Mouse (Mus musculus) liver (tissue): ENCODE results near the gene Fignl2.

ENCODE experiments used
- DNase-seq: peaks from one replicate; pipeline ENCODE4 v3.0.0-alpha.2; 2020; ENCODE audit warnings: mixed read lengths

Fignl2 gene

GRCm38 (mm10) chr15:101007236-101007635 is 71.1 kb downstream of the Fignl2 start:
- no peak for DNase-seq

DNA sequence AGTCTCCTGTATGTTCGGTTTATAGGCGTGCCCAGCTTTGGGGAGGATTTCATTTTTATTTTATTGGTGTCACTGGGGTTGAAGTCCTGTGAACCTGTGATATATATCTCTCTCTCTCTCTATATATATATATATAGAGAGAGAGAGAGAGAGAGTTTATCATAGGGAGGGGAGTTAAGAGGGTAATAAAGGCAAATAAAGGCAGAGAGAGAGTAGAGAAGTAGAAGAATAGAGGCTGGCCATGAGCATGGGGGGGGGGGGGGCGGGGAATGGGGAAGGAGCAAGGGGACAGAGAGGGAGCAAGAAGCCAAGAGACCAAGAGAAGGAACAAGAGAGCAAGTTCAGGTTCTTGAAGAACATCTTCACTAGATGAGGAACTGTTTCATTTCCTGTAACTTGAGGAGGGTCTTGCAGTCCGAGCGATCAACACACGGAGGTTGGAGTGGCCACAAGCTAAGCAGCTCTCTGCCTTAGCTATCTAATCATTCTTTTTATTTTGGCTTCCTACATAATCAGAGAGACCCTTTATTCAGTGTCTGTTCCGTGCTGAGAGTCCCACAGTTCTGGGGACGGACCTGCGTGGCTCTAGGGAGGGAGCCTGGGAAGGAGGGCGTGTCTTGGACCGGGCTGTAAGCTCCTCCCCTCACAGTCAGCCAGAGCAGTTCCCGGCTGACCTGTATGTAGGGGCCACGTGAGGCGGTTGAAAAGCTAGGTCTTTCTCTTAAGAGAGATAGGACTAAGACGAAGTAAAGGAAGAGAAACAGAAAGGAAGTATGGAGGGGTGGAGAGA is 71.9 kb downstream of the Fignl2 start:
- peak; percentile 30 for DNase-seq

GRCm38 (mm10) chr15:101005717-101006116 is 72.7 kb downstream of the Fignl2 start:
- no peak for DNase-seq

DNA sequence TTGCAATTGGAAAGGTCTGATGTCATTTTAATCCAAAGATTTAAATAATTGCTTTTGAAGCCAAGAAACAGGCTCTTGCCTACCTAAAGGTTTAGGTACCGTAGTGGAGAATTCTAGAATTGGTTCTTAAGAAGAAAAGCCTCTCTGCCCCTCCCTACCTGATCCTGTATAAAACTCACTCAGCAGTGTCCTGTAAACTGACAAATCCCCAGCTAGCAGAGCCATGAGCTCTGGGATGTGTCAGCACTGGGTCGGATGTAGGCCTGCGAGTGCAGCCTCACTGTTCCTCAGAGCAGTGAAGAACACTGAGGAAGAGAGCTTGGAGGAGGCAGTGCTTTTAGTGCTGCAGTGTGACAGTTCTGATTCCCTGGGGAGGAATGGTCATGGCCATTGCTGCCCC is 73.8 kb downstream of the Fignl2 start:
- no peak for DNase-seq

DNA sequence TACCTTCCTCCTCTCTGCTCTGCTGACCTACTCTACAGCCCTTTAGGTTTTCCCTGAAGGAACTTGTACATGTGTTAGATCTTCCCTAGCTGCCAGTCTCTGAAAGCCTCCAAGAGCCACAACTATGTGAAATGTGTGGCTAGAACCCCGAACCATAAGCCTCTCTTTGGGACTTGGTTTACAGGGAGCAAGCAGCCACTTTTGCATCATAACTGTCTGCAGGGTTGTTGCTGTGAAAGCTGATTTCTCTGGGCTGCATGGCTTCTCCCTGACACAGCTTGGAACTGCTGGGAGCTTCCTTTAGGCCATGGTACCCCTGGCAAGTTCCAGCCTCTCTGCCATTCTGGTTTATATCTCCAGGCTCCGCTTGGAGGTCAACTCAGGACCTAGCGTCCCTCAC is 75.9 kb downstream of the Fignl2 start:
- no peak for DNase-seq

- no peak for DNase-seq
Measured at GRCm38 (mm10) chr15:101001685-101002084, 76.7 kb downstream of the Fignl2 start.
